Mouse (Mus musculus) urinary bladder, adult 2 months (tissue): Measurements from ENCODE around the gene Dag1. TPM values are rescaled to one million over a fixed set of nuclear protein-coding genes. Genes with fewer than 3 reads are reported as not detected.
"Not testable (repeated sequence)": the region's sequence is repeated elsewhere in the genome, so short reads cannot be mapped to it uniquely, and the experiment has no call there.

Source experiments
- DNase-seq: peaks from one replicate; pipeline ENCODE4 v3.0.0; 2022; ENCODE audit warnings: low spot score
- polyA plus RNA-seq: library from polyadenylated mRNA; depleted of rRNA; stranded (reverse); fragments of >200 nt; gene quantifications from 2 replicates; pipeline ENCODE4 v1.2.3, GENCODE M21; 2012

Gene Dag1
- polyA plus RNA-seq, 1 experiment, result 38.3 TPM

DNA sequence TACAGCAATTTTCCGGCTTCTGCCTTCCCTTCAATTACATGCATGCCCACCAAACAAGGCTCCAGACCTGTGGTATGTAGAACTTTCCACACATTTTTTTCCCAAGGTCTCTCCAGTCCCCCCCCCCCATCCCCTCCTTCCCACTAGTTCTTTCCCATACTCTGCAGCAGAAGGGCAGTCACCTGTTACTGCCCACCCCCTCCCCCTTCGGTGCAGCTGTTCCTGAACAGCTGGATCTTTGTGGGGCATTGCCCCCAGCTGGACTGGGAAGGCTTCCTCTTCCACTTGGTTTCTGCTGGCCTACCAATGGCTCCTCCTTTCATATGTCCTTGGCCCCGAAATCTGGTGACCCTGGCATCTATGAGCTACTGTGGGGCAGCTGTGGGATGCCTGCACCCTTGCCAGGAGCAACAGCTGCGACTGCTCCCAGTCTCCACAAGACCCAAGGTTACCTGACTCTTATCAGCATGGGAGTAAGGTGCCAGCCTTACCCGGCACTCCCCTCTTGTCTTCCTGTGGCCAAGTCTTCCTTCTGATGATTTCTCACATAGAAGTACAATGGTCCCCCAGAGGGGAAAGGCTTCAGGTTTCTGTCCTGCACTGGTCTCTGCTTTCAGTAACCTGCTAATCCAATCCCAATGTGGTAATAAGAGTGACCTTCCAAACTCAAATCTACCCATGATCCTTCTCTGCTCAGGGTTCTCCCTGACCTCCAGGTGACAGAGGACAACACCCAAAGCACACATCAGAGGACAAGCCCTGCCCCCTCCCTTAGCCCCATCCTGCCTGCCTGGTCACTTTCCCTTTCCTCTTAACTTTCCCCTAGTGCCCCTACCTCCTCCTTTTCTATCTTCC, 10.9 kb upstream of the Dag1 start:
- DNase-seq, result no peak

DNA sequence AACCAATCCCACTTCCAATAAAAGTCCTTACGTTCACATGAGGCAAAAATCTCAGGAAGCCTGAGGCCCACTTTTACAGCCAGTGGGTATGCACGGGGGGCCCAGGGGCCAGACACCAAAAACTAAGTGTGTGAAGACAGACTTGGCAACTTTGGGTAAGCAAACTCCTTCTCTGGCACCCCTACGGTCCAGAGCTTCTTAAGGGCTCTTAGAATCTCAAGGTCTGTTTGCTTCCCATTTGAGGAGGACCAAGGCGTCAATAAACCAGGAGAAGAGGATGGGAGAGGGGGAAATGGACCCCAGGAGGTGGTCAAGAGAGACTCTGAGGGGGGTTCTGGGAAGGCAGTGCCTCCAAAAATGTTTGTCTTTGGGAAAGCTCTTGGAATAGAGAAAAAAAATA, 9.7 kb upstream of the Dag1 start:
- DNase-seq, result no peak

DNA sequence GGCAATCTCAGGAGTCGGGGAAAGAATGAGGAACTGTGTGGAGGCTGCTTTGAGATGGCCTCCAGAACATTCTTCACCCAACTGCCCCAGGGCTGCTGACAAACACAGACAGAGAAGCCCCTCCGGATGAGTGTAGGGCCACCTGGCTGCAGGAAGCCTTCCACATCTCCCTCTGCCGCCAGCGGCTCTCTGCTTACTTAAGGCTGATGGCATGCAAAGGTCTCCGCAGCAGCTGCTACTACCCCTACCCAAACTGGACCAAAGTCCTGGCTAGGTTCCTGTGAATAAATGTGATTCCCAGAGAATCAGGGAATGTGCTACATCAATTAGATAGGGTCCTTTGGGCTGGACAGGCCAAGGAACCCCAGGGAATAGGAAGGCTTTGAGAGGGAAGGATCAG, 8.9 kb upstream of the Dag1 start:
- no peak for DNase-seq

DNA sequence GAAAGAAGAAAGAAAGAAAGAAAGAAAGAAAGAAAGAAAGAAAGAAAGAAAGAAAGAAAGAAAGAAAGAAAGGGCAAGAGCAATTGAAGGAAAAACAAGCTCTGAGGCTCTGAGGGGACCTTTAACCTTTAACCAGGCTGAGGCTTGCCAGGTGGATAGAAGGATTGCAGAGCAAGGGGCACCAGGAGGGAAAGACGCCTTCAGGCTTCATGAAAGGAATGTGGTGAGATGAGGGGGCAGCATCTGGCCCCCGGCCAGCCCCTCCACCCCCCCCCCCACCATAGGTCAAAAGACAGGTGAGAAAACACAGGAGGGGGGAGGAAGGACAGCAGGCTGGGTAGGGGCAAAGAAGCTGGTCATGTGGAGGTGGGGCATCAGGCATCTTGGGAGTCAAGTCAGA, 8.2 kb upstream of the Dag1 start:
- no peak for DNase-seq

DNA sequence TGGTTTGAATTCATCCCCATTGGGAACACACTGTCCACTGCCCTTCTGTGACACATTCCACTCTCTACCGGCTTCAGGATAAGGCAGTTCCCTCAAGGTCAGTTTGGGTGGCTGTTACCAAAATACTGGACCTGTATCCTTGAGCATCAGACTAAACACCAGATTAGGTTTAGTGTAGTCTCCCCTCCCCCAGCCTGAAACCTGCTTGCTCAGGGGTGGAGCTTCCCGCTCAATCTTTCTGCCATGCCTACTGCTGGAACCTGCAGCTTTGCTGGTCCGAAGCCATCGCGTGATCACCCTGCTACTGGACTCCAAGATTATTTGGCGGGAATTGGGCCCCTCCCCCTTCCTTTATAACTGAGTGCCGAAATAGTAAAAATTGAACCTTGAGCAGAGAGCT, 4.9 kb upstream of the Dag1 start:
- not testable (repeated sequence) for DNase-seq

DNA sequence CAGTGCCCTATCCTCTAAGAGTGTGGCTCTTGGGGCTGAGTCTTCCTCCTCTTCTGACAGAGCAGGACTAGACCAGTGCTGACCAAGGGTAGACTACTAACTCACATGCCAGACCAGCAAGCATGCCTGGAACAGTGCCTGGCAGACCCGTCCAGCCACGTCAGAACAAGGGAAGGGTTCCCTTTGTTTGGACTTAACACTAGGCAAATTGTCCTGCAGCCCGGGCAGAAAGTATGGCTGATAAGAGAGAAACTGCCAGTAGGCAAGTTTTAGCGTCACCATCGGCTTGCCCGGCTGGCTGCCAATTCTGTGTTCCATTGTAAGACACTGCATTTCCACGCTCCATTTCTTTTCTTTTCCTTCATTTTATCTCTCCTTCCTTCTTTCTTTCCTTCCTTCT, 3.9 kb upstream of the Dag1 start:
- peak; percentile 41 for DNase-seq

DNA sequence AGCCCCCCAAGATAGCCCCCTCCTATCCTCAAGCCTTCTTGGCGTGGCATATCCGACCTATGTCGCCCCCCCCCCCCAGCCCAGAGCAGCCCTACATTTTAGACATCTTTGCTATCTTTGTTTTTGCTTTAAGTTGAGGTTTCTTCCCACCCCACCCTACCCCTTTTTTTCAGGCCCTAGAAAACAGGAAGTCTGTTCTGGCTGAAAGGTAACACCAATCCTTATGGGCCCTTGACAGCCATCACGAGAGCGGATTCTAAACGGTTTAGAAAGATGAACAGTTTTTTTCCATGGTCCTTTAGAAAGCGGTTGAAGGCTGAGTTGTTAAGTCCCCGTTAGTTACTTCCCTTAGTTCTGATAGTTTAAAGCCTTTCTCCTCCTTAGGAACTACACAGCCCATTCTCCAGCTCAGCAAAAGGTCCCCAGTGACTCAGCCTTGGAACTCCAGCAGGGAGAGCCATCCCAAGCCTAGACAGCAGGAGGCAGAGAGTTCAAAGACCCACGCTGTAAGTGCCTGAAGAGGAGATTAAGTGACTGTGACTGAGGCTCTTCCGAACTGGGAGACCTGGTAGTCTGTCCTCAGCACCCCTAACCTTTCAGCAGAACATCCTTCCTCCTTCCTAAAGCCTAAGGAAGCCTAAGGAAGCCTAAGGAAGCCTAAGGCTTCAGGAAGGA, 2.6 kb upstream of the Dag1 start:
- DNase-seq, result no peak

DNA sequence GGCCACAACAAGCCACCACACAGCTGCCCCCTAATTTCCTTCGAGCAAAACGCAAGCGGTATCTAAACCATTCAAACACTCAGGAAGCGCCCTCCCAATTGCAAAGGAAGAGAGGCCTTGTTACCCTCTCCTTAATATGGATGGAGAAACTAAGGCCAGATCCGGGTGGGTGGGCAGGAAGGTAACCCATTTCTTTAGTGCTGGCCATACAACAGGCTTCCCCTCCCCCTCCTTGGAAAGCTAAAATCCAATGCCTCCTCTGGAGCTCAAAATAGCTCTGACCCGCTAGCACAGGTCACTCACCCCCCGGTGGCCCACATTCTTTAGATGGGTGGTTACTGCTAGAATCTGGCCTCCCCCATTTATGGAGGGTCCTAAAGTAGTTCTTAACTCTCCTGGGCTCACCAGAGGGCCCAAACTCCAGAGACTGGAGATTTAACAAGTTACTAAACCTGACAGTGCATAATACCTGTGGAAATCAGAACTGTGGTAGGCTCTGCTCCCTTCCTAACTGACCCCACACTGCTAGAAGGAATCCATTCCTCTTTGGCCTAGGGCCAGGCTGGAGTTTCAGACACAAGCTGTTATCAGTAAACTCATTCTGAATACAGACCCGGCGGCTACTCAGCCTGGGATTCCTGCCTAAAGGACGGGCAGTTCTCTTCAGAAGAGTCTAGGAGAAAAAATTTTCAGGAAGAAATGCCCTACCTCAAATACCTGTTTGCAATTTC, 598 bp upstream of the Dag1 start:
- DNase-seq, result peak; percentile 24

DNA sequence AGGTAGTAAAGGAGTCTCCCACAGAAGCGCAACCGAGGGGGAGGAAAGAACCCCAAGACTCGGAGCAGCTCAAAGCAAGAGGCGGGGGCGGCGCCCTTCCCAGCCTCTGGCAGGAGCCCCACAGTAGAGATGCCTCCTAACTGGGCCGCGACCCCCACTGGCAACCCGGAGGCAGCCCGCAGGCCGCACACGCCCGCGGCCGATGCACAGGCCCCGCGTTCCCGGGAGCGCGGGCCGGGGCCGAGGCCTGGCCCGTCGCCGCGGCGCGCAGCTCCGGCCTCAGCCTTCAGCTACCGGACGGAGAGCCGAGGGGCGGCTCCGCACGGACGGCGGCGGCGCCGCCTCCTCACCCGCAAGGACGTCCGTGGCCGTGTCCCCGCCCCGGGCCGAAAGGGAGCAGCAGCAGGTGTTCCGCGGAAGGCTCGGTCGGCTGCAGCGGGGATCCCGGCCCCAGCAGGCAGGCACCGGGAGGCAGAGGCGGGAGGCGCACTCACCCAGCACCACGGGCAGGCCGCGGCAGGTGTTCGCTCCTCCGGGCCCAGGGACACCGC, 552 bp downstream of the Dag1 start:
- no peak for DNase-seq

DNA sequence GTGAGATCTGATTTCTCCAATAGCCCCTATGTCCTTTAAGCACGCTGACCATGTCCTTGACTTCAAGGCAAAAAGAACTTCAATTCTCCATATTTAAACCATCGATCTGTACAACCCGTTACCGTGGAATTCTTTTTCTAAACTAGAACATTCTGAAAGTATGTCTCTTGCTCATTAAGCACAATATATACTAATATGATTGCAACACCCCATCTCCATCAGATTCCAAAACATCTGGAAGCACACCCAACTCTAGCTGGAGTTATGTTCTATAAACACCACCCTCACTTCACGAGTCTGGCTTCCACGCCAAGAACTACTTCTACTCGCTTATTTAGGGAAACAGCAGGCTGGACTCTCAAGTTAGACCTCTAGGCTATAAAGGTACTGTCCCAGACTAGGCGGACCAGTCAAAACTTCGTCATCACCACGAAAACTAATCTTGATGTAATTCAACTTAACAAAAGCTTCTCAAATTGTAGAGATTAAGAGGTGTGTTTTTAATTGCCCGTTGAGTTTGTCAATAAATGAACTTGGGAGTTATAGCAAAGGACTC, 1.2 kb downstream of the Dag1 start:
- DNase-seq, result no peak

DNA sequence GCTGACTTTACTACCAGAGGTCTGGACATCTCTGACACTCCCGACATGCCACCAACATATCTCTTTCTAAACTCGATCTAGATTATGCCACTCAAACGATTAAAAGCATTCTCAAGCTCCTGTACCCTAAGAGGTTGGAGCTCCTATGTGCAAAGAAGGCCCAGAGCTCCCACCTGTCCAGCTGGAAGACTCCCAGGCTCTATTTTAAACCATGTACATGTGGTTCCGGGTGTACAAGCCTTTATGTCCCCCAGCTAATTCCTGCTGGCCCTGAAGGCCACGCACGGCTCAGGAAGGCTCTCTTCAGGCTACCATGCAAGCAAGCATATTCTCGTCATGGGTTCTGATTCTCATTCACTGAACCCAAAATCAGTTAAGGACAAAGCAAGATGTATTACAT, 1.9 kb downstream of the Dag1 start:
- no peak for DNase-seq

DNA sequence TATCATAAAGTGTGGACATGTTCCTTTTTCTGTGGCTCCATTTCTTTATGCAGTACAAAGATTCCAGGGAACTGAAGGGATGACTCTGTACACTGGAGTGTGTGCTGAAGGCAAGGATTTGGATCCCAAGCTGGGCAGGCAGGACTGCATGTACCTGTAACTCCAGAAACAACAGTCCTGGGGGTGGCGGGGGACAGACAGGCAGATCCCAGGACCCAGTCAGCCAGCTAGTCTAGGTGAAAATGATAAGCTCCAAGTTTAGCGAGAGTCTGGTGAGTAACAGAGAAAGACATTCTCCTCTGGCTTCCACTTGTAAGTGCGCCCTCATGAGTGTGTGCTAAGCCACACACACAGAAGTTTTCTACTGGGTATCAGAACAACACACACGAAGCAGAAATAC, 3.2 kb downstream of the Dag1 start:
- no peak for DNase-seq

DNA sequence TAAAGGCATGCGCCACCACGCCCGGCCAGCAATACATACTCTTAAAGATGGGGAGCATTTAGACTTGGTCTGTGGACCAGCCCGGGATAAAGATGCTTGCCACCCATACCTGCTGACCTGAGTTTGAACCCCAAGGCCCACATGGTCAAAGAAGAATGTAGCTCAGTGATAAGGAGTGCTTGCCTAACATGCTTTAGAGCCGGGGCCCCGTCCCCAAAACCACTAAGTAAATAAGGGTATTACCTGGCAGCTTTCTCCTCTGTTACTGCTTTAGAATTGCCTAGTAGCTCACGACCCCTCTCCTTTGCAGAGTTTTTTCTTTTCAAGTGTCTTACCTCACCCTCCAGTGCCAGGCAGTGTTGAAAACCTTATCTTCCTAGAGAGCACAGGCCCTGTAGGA, 11.0 kb downstream of the Dag1 start:
- no peak for DNase-seq

DNA sequence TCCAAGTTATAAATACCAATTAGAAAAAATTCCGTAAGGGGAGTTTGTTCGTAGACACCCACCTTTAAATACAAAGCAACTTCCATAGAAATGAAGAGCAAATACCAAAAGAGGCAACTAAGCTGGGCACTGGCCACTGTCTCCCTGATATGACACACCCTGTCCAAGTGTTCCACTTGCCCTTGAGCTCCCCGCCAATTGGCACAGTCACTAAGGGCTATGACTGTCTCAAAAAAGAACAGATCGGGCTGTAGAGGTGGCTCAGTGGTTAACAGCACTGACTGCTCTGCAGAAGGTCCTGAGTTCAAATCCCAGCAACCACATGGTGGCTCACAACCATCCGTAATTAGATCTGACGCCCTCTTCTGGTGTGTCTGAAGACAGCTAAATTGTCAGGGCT, 11.9 kb downstream of the Dag1 start:
- DNase-seq, result no peak

DNA sequence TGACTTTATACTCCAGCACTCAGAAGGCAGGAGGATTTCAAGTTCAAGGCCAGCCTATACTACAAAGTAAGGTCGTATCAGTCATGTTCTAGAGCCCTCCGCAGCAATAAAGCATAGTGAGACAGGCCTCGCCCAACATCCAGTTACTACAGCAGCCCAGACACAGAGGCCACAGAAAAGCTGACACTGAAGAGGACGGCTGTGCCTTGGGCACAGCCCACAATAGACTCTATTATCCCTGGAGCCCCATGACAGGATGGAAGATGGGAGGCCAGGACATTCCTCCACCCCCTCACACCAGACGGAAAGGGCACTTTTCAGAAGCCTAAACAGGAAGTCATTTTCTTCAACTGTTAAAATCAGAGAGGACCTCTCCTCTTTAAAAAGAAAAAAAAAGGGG, 14.8 kb downstream of the Dag1 start:
- DNase-seq, result no peak

DNA sequence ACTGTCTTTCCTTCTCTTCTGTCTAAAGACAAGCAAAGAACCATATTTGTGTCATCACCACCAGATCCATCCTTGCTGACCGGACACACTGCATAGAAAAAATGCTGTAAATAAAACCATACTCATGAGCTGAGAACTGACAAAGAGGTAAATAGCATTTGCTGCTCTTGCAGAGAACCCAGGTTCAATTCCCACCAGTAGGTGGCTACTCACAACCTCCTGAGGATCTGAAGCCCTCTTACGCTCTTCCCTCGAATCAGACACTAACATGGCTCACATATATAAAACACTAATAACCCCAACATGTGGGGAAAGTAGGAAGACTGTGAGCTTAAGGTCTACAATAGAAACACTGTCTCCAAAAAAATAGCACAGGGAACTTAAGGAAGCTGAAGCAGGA, 18.8 kb downstream of the Dag1 start:
- DNase-seq, result no peak

DNA sequence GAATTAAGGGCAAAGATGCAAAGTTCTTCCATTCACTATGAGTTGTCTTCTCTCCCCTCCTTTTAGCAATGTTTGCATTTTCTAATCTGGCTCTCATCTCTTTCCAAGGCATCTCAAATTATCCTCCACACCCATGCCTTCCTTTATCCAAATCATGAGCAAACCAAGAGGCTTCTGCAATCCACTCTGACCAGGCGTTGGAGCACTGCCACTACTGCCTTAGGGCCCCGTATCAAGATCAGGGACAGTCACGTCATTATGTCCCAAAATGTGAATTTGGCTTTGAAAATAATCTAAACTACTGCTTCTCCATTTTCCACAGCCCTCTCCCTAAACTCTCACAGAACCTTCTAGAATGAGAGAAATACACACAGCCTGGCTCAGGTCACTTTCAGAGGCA, 19.2 kb downstream of the Dag1 start:
- DNase-seq, result no peak

DNA sequence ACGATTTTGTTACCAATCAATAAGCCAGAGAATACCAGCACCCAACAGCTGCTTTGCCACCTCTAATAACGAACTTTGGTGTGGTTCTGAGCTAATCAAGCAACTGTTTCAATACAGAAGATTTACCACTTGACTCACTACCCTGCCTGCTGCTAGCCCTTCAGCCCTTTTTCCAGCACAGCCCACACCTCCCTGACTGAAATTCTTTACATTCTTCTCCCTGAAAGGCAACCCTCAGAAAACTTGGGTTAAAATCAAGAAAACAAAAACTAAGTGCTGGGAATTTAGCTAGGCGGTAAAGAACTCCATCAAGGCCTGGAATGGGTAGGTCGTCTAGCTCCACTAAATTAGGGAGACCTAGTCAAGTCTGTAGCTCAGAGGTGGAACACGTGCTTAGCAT, 23.8 kb downstream of the Dag1 start:
- DNase-seq, result no peak

DNA sequence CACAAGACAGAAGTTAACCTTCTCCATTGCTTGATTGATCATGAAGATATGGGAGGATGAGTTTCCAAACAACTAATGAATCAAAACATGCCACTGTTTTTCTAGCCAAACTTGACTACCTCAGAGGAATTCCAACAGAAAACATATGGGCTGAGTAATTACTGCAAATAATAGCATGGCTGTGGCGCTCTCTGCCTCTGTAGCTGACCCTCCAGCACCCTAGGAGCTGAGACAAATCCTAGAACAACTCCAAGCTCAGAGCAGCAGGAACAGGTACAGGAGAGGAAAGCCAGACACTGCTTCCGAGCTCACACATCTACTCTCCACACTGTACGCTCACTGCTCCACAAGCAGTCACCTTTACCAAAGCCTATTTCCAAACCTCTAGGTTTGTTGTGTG, 24.9 kb downstream of the Dag1 start:
- no peak for DNase-seq

DNA sequence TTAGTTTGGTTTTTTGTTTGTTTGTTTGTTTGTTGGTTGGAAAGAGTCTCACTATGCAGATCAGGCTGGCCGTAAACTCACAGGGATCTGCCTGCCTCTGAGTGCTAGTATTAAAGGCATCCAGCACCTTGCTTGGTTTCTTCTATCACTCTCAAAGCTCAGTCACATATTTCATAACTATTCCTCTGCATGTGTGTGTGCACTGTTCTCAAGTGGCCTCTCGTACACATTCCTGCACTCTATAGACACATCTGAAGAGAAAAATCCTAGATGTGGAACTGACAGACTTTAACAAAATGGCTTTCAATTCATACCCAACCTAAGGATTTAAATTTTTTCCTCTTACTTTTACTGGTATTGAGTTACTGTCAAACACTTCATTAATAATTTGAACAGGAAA, 25.4 kb downstream of the Dag1 start:
- no peak for DNase-seq

DNA sequence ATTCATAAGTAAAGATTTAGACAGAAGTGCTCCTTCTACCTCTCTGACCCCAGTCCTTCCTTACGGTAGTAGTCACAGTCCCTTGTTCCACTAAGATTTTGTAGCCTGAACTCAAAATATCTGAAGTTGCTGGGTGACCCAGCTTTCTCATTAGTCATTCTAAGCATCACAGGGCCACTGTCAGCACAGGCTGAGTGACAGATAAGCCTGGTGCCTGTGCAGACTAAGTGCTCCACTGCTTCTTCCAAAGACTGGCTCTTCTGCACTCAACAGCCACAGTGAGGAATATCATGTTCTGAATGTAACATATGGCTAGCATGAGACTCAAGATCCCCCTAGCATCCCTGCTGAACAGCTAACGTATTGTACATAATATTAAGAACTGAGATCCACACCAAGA, 29.1 kb downstream of the Dag1 start:
- DNase-seq, result no peak

DNA sequence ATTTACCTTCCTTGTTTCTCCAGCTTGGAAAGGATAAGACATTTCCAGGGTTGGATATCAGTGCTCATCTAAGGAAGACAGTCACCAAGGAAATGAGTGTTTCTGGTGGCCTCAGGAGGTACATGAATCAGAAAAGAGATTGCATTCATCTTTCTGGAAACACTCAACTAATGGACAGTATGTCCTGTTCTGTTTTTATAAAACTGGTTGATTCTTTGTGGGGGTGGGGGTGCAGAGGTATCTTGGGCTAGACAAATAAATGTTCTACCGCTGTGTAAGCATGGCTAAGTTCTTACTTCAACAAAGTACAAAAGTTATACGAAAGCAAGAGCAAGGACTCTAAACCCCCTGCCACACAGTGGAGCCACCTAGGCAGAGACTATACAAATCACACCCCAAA, 30.9 kb downstream of the Dag1 start:
- no peak for DNase-seq
